Mouse (Mus musculus): Measurements from ENCODE around the gene Zfp28. TPM values are rescaled to one million over a fixed set of nuclear protein-coding genes. Genes with fewer than 3 reads are reported as not detected.

The Zfp28 gene
- total RNA-seq (2023) = 1.8 and 2.3 TPM in 2 replicates

DNA sequence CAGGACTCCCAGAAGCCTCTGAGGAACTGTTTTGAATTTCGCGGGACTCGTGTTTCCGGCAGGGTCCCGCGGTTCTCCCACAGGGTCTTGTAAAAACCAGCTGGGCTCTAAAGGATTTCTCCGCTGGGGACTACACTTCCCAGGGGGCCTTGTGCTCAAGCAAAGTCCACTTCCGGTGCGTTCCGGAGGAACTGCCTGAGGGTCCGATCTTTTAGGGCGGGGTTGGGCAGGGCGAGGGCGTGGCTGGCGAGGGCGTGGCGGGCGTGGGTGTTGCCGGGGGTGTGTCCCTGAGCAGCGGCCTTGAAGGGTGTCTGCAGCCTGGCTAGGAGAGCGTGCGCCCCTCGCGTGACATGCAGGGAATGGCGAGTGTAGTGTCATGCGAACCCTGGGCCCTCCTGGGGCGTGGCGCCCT, at the start of gene Zfp28:
Zfp28 (plus strand) TSS at position 252 of the 412 bp plus-strand sequence.

GRCm38 (mm10) chr7:6343501-6344071, 39.5 kb upstream of the Zfp28 start, which contains the start of gene Gm3854:
Gm3854 (plus strand) TSS chr7:6343759.

GRCm38 (mm10) chr7:6363047-6363488, 20.0 kb upstream of the Zfp28 start, which contains the start of gene Zfp78:
Zfp78 (plus strand) TSS chr7:6363280.

DNA sequence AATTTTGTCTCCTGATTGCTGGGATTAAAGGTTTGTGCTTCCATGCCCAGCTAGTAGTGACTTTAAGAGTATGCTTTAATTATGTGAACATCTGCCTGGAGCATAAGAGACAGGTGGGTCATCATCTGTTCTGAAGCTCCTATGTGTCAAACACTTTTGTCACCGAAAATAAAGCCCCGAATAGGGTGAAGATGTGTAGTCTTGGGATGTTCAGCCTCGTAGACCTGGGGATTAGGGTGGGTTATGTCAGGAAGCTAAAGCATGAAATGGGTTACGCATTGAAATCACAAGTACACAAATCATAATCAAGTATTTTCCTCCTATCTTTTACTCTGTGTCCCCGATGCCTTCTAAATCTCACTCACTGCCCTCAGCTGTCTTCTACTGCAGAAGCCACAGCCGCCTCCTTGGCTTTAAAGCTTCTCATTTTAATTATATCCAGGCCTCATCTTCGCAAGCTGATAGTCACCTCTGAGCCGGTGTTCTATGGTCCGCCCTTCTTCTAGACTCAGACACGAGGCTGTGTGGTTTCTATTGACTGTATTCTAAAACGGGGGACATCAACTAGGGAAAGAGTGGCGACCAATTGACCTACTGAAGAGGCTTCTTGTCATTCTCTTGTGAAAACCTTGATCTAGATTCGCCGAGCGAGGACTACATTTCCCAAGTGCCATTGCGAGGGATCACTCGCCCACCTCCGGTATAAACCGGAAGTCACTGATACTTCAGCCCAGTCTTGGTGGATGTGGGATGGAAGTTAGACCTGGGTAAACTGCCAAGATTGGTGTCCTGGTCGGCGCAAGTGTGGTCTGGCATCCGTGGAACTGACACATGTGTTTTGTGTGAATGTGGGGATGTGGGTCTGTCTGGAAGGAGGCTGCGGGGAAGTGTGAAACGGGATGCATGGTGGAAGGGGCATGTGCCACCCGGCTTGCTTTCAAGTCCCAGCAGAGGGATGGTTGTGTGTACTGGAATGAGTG, 15.2 kb downstream of the Zfp28 start, which contains the start of gene Smim17:
Smim17 (plus strand) TSS at position 720 of the 980 bp plus-strand sequence.

GRCm38 (mm10) chr7:6410043-6410442, 26.9 kb downstream of the Zfp28 start, which contains the start of gene Gm20715:
Gm20715 (plus strand) TSS chr7:6410277.

GRCm38 (mm10) chr7:6438388-6438787, 55.3 kb downstream of the Zfp28 start, which contains the start of gene Olfr1344:
Olfr1344 (plus strand) TSS chr7:6438688.

Other genes with a start within 250 kb of the Zfp28 start
- 36.8 and 42.4 TPM in 2 replicates for gene Zfp787, start 227.3 kb upstream of the Zfp28 start, total RNA-seq (2023)
- 3.5 and 4.4 TPM in 2 replicates for gene Zfp444, start 211.1 kb upstream of the Zfp28 start, total RNA-seq (2023)
- not detected in 2 replicates for gene Galp, start 186.2 kb upstream of the Zfp28 start, total RNA-seq (2023)
- not detected in 2 replicates for gene Zscan5b, start 161.0 kb upstream of the Zfp28 start, total RNA-seq (2023)
- gene Epp13, start 130.6 kb upstream of the Zfp28 start, total RNA-seq (2023) = not detected in 2 replicates
- 0.16 and 0.34 TPM in 2 replicates for gene Zfp667, start 96.7 kb upstream of the Zfp28 start, total RNA-seq (2023)
- 1.1 TPM in 1 of 2 replicates, not detected in the other for gene Zfp583, start 52.0 kb upstream of the Zfp28 start, total RNA-seq (2023)
- not detected in 2 replicates for gene Gm3854, start 39.5 kb upstream of the Zfp28 start, total RNA-seq (2023)
- gene Zfp78, start 20.0 kb upstream of the Zfp28 start, total RNA-seq (2023) = 0.52 and 0.69 TPM in 2 replicates
- gene Smim17, start 15.4 kb downstream of the Zfp28 start, total RNA-seq (2023) = not detected in 2 replicates
- gene Gm20715, start 27.0 kb downstream of the Zfp28 start, total RNA-seq (2023) = 0.09 TPM in 1 of 2 replicates, not detected in the other
- gene Olfr1344, start 55.4 kb downstream of the Zfp28 start, total RNA-seq (2023) = not detected in 2 replicates
- gene Olfr1336, start 72.9 kb downstream of the Zfp28 start, total RNA-seq (2023) = not detected in 2 replicates
- gene Olfr1346, start 83.8 kb downstream of the Zfp28 start, total RNA-seq (2023) = not detected in 2 replicates
- gene Olfr5, start 103.6 kb downstream of the Zfp28 start, total RNA-seq (2023) = not detected in 2 replicates
- gene Olfr1347, start 116.5 kb downstream of the Zfp28 start, total RNA-seq (2023) = not detected in 2 replicates
- not detected in 2 replicates for gene Olfr1348, start 125.5 kb downstream of the Zfp28 start, total RNA-seq (2023)
- not detected in 2 replicates for gene Olfr1349, start 139.7 kb downstream of the Zfp28 start, total RNA-seq (2023)
- gene Olfr1350, start 181.5 kb downstream of the Zfp28 start, total RNA-seq (2023) = not detected in 2 replicates

All from neutrophil, adult 65 days (primary cell).